Mouse (Mus musculus): ENCODE results near the gene Fam214a.

DNA sequence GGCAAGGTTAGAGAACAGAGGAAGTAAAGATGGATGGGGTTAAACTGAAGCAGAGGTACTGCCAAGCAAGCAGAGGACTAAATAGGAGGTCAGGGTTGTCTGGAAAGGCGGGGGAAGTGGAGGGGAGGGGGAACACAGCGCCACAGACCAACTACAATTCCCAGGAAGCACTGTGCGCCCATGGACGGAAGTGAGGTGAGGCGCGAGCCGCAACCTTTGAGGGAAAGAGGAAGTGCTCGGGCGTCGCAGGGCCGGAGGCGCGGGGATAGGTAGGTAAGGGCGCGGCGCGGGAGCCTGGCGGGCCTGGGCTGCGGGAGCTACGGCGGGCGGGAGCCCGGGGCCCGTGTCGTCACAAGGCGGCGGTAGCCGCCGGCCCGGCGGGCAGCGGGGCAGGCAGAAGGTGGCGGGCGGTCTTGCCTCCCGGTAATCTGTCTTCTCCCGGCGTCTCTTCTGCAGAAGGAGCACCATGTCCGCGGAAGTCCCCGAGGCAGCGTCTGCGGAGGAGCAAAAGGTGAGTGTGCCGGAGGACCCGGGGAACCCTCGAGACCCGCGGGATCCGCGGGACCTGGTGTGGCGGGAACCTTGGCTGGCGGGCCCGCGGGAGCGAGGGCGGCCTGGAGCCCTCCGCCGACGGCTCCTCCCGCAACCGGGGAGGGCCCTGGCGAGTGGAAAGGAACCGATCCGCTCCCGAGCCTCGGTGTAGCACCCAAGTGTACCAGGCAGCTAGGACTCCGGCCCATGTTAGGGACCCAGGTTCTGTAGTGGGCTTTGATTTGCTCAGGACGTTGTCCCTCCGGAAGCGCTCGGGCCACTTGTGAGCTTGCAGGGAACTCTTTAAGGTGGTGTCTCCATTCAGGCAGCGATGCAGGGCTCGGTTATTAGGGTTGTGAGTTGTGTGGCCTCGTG, 85.0 kb downstream of the Fam214a start, which contains the start of gene Arpp19:
- TF ChIP-seq CTCF (IDR thresholded peaks at IDR 0.05; ENCODE audit: insufficient read depth, low read depth, low read length) (no peak), POLR2A (IDR thresholded peaks at IDR 0.05; ENCODE audit: insufficient read depth, low read depth, low read length) (peak; percentile 78)
